ENCODE assay signal across 10 mouse cellular contexts in the genomic region with DNA sequence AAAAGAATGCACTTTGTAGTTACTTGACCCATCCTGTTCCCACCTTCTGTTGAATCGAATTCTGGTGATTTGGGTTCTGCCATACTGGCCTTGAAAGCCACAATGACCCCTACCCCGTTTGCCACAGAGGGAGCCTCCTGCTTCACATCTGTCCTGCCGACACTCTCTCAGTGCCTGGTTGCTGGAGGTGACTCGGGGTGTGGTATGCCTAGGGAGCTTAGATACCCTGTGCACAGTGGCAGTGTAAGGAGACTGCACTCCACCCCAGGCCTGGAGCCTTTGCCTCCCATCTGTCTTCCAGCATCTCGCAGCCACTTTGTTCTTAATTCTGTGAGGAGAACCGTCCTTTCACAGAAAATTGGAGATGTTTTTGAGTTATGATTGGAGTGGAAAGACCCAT. TPM values are rescaled to one million over a fixed set of nuclear protein-coding genes. Genes with fewer than 3 reads are reported as not detected.
DNase-seq lines count a peak whose midpoint lies in the region; ATAC-seq and TF ChIP-seq lines count a peak whose summit lies in the region.
"Had no signal": no experiment of that assay in that cellular context is flagged by ENCODE, and none has a peak within 500 bp of the region (broad histone marks: within the 10 kb centered on the region; RNA-seq: fewer than 3 reads in every experiment).

No protein-coding gene starts in this region.

- no peak overlapping the region for H3K9ac ChIP-seq in embryonic facial prominence, embryonic 14.5 days (ENCODE audit: low read depth, low read length)
- H3K9ac ChIP-seq in hindbrain, embryonic 13.5 days = no peak overlapping the region
- H3K9ac ChIP-seq in midbrain, embryonic 16.5 days (ENCODE audit: low read depth, low read length) = no peak overlapping the region

- H3K27ac ChIP-seq in layer of hippocampus, adult 2 months = peak overlapping the region; percentile 80
- H3K27ac ChIP-seq in embryonic facial prominence, embryonic 14.5 days (replicated peaks; ENCODE audit: low read depth, low read length) = no peak overlapping the region; the same call in 1 of the 2 replicates
- H3K27ac ChIP-seq in hindbrain, embryonic 13.5 days = peak overlapping the region; percentile 87
- H3K27ac ChIP-seq in midbrain, embryonic 16.5 days (ENCODE audit: low read length) = peak overlapping the region; percentile 15; the same call in 1 of the 2 replicates

- no peak overlapping the region for H3K4me3 ChIP-seq in layer of hippocampus, adult 2 months
- no peak overlapping the region for H3K4me3 ChIP-seq in embryonic facial prominence, embryonic 14.5 days (ENCODE audit: low read depth, low read length)
- H3K4me3 ChIP-seq in hindbrain, embryonic 13.5 days = no peak overlapping the region
- H3K4me3 ChIP-seq in midbrain, embryonic 16.5 days (ENCODE audit: low read depth, low read length) = no peak overlapping the region

- H3K27me3 ChIP-seq in embryonic facial prominence, embryonic 14.5 days (replicated peaks; ENCODE audit: control insufficient read depth, insufficient read depth, low read length) = no peaks in the 10 kb centered on the region
- peaks cover 15% of the 10 kb centered on the region for H3K27me3 ChIP-seq in hindbrain, embryonic 13.5 days
- H3K27me3 ChIP-seq in midbrain, embryonic 16.5 days (ENCODE audit: control insufficient read depth, insufficient read depth, low read depth, low read length) = no peaks in the 10 kb centered on the region; the same call in 1 of the 2 replicates

- no peak for DNase-seq in layer of hippocampus, adult 2 months (ENCODE audit: low spot score in 2 of 2)
- DNase-seq in layer of hippocampus, postnatal 14 days (ENCODE audit: low spot score in 2 of 2) = no peak
- DNase-seq in embryonic facial prominence, embryonic 14.5 days (ENCODE audit: low spot score) = no peak
- no peak for DNase-seq in spleen, adult 18-20 months
- no peak for DNase-seq in thymus, postnatal 36 days
- DNase-seq in cerebellum, postnatal 4 days (ENCODE audit: low spot score in 2 of 2) = no peak
- DNase-seq: kidney, postnatal 10 days; thymus, postnatal 25 days had no signal

- no peak for TF ChIP-seq CTCF in layer of hippocampus, adult 2 months (conservative IDR thresholded peaks at IDR 0.05)

- no peaks in the 10 kb centered on the region for H3K36me3 ChIP-seq in embryonic facial prominence, embryonic 14.5 days (ENCODE audit: control insufficient read depth, insufficient read depth, low read length)
- H3K36me3 ChIP-seq in hindbrain, embryonic 13.5 days = no peaks in the 10 kb centered on the region
- H3K36me3 ChIP-seq in midbrain, embryonic 16.5 days (ENCODE audit: control insufficient read depth, insufficient read depth, low read length) = no peaks in the 10 kb centered on the region

- peak overlapping the region; percentile 23; the same call in 1 of the 2 replicates for H3K4me2 ChIP-seq in embryonic facial prominence, embryonic 14.5 days (ENCODE audit: low read depth, low read length)
- no peak overlapping the region for H3K4me2 ChIP-seq in hindbrain, embryonic 13.5 days
- H3K4me2 ChIP-seq in midbrain, embryonic 16.5 days (ENCODE audit: low read length) = no peak overlapping the region

- 38% methylated on average over 6 of the region's 6 CpGs for WGBS in embryonic facial prominence, embryonic 14.5 days
- WGBS in hindbrain, embryonic 13.5 days = 59% methylated on average over 6 of the region's 6 CpGs
- WGBS in midbrain, embryonic 16.5 days = 52% methylated on average over 6 of the region's 6 CpGs

- ATAC-seq in embryonic facial prominence, embryonic 14.5 days (ENCODE audit: low read depth) = no peak
- peak; percentile 30; the same call in 1 of the 2 replicates for ATAC-seq in hindbrain, embryonic 13.5 days (ENCODE audit: low FRiP score)
- ATAC-seq in midbrain, embryonic 16.5 days = no peak

- H3K9me3 ChIP-seq in embryonic facial prominence, embryonic 14.5 days (ENCODE audit: control insufficient read depth, low read length) = no peaks in the 10 kb centered on the region
- H3K9me3 ChIP-seq in hindbrain, embryonic 13.5 days = no peaks in the 10 kb centered on the region
- no peaks in the 10 kb centered on the region for H3K9me3 ChIP-seq in midbrain, embryonic 16.5 days (replicated peaks; ENCODE audit: control insufficient read depth, low read length, poor library complexity, severe bottlenecking)

- H3K4me1 ChIP-seq in embryonic facial prominence, embryonic 14.5 days (ENCODE audit: control insufficient read depth, insufficient read depth, low read length) = peaks cover 38% of the 10 kb centered on the region
- H3K4me1 ChIP-seq in hindbrain, embryonic 13.5 days (replicated peaks) = peaks cover 54% of the 10 kb centered on the region
- H3K4me1 ChIP-seq in midbrain, embryonic 16.5 days (ENCODE audit: control insufficient read depth, insufficient read depth, low read length) = peaks cover 26% of the 10 kb centered on the region

RNA-seq across cellular contexts. Expression of gene Bag3, which starts 5.7 kb away (rescaled TPM):
- 10 to 100 TPM; 10.3 to 11.0 TPM for total RNA-seq in layer of hippocampus, adult 2 months (2021)
- 10 to 100 TPM in 1 of 2 experiments, 1 to 10 TPM in 1; 8.9 to 10.3 TPM for total RNA-seq in layer of hippocampus, postnatal 14 days (2021)
- polyA plus RNA-seq in embryonic facial prominence, embryonic 14.5 days (2014; fragmentation: Nextera tagmentation; extraction: Ambion mirVana) = 21.7 and 23.6 TPM in 2 replicates
- 3.2 and 3.3 TPM in 2 replicates for polyA plus RNA-seq in hindbrain, embryonic 13.5 days (2015; fragmentation: Nextera tagmentation; extraction: Ambion mirVana)
- 1.9 and 2.8 TPM in 2 replicates for polyA plus RNA-seq in midbrain, embryonic 16.5 days (2015; fragmentation: Nextera tagmentation; extraction: Ambion mirVana)
